Mouse (Mus musculus) ES-CJ7 (cell line): ENCODE data around the gene Cabin1.

Experiments used
- DNase-seq: peaks from one replicate; pipeline ENCODE4 v3.0.0; 2011; ENCODE audit warnings: low read depth, low spot score

Gene Cabin1

DNA sequence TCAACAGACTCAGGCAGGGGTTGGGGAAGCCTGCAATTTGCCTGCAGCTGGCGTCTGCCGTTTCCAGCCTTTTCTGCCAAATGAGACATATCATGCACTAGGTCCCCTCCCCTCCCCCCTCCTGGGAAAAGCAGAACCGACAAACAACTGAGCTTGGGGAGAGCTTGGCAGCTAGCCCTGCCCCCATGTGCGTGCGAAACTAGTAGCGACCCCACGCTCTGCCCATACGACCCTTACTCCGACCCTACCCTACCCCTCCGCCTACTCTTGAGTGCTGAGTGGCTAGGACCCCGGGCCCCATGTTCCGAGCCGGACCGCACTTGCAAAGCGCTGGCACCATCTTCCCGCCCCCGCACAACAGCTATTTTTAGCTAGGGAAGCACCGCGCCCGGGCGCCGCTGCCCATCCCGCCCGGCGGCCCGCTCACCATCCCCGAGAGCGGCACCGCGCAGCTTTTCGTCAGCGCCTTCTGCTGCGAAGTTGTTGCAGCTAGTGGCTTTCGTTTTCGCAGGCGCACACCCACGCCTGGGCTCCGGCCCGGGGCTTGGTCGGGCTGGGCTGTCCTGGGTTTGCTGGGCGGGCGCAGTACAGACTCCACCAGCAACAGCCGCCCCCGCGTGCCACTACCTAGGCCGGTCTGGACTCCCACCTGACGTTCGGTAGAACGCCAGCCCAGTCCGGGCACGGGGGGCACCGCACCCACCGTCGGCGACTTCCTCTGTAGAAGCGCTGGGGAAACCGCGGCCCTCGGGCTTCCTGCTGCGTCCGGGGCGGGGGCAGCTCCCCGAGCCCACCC lies 96.8 kb downstream of the Cabin1 start:
- DNase-seq, result no peak

DNA sequence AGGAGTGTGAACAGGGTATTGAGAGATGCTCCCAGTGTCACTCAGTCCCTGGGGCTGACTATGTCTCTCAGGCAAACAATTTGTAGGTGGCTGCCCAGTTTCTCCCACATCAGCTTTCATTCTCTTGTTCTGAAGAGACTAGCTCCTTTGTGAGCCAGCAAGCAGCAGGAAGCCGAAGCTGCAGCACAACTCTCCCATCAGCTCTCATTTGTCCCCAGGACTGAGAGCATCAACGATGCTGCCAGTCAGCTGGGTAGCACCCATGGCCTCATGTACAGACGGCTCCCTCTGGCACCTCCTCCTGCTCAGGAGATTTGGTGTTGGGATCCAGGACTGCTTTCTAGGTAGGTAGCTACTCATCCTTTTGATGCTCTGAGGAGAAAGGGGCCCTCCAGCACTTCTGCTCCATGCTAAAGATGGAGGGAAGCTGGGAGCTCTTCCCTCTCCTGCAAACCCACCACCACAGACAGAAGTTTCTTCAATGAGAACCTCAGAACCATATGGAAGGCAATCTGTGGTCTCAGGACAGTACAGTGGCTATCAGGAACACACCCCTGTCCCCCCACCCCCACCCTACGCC lies 97.6 kb downstream of the Cabin1 start:
- no peak for DNase-seq

DNA sequence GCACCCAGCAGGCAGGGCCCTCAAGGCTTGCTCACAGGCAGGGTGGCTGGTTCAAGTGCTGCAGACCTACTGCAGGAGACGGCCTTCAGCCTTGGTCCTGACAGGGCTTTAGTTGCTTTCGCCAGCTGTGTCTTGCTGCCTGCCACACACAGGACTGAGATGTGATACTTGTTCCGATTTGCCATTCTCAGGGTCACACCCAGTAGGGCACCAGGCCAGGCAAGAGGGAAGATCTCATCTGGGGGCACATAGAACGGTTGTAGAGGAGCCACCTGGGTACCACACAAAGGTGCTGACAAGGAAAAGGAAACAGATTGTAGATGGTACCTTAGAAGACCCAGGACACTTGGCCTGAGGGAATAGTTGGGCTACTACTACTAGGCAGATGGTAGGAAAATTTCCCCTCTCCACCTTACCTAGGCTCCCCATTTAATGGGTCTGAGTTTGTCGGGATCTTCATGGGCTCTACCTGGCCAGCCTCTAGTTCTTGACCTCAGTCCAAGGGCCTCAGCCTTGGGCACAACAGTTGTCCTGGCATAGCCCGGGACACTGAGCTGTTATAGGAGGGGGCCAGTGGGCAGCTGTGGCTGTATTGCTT lies 99.4 kb downstream of the Cabin1 start:
- no peak for DNase-seq

DNA sequence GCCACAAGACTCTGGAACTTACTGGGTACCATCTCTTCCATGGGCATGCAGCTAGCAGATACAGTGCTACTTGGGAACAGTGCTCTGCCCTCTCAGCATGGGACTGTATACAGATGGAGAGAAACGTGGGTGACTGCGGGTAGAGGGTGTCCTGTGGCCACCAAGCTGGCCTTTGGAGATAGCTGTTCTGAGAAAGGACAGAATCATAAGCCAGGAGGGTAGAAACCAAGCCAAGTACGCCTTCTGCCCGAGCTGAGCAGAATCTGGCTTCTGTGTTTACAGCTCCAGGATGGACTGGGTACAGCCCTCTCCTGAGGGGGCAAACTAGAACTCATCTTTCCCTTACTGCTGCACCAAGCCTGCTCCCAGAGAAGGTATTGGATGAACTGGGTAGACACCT lies 101.6 kb downstream of the Cabin1 start:
- DNase-seq, result no peak

DNA sequence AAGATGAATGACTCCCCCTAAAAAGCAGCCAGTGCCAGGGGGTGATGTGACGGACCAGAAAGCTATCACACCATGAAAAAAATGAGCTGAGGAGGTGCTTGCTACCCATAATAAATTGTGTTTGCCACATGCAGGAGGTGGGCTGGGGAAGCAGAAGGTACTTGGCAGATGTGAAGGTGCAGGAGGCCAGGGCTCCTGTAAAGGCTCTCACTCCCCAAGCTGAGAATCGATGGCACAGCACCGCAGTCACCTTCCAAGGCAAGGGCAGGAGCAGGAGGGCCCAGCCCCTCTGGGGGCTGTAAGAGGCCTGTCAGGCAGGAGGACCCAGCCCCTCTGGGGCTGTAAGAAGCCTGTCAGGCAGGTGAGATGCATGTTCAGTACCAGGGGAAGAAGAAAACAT lies 102.3 kb downstream of the Cabin1 start:
- DNase-seq, result no peak

DNA sequence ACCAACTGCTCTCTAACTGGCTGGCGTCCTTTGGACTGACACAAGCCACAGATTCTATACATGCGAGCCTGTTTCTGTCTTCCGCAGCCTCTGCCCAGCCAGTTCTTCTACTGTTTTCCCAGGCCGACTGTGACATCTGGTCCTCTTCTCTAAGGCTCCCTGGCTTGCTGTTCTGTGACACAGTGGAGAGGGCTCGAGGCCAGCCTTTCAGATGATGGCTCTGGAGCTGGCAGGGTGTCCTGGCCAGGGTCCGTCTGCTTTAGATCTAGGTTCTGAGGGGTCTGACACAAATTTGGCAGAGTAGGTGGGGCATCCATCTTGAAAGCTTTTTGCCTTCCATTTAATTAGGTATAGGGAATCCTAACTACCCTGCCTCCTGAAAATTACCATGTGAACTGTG lies 102.8 kb downstream of the Cabin1 start:
- DNase-seq, result no peak

DNA sequence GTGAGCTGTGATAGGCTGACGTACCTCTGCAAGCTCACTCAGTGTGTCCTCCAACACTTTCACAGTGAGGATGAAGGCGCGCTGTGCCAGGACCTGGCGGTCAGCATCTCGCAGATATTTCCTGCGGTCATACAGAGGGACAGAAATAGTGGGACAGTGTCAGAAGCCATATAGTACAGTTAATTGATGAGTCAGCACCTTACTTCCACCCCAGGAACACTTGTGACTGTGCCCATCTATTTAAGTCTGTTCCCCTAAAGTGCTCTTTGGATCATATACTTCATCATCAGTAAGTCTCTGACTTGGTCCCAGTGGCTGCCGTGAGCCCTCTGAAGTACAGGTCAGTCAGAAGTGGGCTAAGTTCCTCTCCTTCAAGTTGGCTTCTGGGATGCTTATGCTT lies 106.4 kb downstream of the Cabin1 start:
- no peak for DNase-seq

DNA sequence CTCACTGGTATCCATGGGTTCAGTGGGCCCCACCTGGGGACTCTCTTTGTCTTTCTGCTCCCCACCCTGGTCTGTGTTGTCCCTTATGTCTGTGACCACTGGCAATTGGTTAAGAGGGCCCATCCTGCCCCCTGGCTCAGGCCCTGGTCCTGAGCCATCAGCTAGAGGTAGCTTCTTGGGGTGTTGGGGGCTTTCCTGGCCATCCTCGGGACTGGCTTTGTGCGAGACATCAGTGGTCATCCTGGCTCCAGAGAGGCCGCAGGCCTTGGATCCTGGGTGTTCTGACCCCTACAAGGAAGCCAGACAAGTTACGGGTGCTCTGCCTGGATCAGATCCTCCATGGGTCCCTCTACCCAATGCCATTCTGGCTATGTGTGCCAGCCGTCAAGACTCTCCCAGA lies 107.0 kb downstream of the Cabin1 start:
- DNase-seq, result no peak

DNA sequence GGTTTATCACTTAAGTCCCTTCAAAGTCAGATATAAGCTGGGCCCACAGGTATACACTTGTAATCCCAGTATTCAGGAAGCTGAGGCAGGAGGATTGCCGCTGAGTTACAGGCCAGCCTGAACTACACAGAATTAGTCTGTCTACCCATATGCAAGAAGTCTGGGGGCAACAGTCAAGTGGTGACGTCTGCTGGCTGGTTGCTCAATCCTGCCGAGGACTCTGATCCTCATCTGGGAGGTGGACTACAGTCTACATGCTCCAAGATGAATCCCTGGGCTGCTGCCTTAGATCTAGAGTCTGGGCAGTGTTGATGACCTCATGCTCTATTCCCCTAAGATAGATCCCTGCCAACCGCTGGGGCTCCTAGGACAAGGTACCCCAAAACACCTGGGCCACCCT lies 110.1 kb downstream of the Cabin1 start:
- DNase-seq, result no peak

DNA sequence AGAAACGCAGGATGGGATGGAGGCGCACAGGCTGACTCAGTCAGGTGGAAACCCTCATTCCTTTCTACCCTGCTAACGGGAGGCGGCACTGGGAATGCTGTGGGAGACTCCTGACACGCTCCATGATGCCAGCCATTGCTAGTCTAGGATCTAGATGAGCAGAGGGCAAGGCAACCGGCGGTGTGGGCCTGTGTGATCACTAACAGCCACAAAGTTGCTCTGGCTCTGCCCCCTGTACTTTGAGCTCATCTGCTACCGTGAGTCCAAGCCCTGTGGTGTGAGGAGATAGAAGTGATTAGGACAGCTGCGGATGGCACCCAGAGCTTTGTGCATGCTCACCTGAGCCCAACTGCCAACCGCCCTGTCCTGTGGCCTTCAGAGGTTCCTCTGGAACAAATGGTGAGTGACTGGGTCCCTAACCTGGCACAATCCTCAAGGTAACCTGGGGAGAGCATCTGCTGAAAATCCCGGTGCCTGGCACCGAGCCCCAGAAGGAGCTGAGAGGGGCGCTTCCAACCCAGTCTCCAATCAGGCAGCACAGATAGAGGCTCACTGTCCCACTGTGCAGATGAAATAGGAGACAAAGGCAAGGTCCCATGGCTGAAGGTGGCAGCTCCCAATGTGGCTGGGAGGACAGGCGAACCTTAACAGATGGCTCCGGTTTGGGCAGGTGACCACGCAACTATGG lies 112.6 kb downstream of the Cabin1 start:
- DNase-seq, result no peak

DNA sequence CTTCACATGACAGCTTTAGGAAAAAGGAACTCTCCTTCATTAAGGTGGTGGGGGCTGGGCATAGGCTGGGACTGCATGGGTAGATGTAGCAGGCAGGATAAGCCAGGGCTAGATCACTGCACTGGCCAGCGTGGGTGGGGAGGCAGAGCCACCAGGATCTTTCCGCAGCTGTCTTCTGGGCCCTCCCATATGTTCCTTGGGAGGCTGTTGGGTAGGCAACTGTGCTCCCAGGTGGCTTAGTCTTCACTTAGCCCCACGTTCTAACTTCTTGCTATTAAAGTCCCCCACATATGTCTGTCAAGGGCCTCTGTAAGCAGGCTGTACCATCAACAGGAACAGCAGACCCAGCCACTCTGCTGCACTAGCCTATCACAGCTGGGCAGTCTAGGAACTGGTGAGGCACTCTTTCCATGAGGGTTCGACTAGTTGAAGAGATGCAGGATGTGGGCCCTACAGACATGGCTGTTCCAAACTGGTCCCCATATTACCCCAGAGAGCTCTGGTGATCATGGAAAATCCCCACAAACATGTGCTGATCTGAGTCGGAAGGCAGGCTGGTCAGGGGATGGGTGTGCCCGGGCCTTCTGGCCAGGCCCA lies 113.7 kb downstream of the Cabin1 start:
- no peak for DNase-seq

DNA sequence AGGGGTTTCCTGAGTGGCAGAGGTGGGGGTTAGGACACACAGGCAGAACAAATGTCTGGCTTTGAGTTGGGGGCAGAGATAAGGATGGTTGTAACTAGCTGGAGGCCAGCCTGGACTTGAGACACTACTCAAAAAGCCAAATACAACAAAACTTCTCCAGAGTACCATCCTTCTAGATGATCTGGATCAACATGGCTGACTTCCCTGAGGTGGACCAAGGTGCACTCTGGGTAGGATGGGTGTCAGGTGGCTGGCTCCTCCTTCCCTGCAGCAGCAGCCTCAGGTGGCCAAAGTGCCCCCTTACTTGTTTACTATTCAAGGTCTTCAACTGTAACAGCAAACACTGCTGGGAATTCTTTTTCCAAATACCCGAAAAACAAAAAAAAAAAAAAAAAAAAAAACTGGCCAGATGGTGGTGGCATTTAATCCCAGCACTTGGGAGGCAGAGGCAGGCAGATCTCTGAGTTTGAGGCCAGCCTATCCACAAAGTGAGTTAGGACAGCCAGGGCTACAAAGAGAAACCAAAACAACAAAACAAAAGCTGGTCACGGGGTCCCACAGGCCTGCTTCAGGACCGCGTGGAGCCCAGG lies 114.6 kb downstream of the Cabin1 start:
- DNase-seq, result peak; percentile 79

DNA sequence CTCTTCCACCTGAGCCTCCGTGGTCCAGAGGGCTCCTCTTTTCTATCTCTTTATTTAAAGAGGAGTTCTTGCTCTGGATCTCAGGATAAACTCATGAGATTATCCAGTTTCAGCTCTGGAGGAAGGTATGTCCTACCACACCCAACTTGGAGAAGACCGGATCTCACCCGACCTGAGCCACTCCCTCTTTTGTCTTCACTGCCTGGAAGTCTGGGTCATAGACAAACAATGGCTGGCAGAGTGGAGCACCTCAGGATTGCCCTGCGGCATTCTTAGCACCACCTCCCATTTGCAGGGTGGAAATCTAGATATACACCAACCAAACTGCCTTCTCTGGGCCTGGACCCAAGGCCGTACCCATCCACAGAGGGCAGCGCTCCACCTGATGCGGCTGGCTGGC lies 115.1 kb downstream of the Cabin1 start:
- peak; percentile 97 for DNase-seq

DNA sequence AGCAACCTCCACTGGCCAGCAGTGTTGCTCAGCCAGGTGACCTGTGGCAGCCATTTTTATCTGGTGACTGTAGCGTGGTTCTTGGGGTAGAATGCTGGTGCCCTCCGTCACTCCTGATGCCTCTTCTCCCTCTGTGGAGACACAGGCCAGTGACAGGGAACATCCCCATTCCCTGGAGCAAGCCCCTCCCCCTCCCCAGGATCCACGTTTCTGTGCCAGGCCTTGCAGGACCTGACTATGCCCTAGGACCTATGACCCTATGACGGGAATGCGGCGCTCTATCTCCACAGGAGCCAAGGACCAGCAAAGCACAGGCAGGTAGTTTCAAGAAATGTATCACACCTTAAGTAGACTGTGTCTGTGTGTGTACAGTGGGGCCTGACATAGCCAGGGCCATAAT lies 116.0 kb downstream of the Cabin1 start:
- DNase-seq, result peak; percentile 43

DNA sequence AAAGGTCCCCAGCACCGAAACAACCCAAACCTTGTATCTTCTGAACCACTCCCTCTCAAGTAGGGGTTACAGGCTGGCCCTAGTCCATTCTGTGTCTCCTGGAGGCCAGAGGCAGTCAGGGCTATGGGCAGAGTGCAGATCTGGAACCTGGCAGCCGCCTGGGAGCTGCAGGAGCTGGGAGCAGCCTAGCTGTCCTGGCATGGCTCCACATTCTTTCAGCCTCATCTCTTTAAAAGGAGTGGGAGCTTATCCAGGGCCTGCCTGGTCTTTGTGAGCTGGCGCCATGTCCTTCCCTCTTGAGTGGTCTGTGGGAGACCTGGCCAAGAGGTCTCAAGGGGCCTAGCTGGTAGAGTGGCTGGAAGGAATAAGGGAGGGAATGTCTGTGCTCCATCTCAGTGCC lies 116.8 kb downstream of the Cabin1 start:
- DNase-seq, result no peak

DNA sequence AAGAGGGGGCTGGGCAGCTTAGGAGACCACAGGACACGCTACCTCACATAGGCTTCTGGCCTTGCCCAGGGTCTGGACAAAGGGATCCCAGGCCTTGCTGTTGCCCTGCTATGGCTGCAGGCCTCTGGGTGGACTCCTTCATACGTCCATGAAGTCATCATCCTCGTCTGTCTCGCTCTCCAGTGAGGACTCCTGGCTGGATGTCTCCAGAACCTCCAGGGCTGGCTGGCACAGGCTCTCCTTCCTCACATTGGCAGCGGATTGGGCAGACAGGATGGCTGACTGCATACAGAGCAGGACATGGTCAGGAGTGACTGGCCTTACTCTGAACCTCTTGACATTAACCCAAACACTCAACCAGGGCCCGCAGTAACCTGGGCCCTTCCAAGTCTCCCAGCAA lies 117.7 kb downstream of the Cabin1 start:
- no peak for DNase-seq

DNA sequence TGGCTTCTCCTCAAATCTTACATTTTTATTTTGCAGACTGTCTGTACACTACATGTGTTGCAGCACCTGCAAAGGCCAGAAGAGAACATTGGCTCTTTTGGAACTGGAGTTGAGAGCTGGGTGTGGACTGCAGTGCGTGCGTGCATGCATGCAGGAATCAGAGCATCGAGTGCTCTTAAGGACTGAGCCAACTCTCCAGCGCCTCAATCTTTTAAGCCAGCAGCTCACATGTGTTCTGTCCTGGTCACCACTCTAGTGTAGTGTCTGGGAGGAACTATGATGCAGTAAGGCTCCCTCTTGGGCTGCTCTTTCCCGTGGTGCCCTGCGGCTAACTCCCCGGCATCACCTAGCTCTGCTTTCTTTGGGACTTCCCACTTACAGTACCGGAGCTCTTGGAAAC lies 118.5 kb downstream of the Cabin1 start:
- no peak for DNase-seq

DNA sequence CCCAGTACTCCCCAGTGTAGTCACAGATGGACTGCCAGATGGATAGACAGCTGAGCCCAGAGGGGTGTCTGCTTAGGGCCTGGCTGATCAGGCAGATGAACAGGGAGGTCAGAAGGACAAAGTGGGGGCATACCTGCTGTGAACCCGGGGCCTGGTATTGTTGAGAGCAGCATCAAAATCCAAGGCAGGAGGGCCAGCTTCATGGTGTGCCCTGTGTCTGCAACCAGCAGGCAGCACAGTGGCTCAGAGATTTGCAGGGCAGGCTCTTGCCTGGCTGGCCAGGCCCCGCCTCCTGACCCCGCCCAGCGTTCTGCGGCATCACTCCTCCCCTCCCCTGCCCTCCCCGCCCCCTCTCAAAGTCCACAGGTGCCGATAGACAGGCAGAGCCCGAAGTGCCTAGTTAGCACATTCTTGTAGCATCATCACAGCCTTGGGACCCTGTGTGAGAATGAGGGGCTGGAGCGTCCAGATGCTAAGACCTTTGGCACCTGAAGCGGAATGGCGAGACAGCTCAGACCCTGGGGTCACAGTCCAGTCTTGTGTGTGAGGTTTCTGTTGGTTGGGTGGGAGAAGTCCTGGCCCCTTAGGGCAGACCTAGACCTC lies 120.3 kb downstream of the Cabin1 start, which contains the start of gene Susd2:
Susd2 (minus strand) TSS at position 268 of the 603 bp plus-strand sequence.
- DNase-seq, result peak; percentile 84

DNA sequence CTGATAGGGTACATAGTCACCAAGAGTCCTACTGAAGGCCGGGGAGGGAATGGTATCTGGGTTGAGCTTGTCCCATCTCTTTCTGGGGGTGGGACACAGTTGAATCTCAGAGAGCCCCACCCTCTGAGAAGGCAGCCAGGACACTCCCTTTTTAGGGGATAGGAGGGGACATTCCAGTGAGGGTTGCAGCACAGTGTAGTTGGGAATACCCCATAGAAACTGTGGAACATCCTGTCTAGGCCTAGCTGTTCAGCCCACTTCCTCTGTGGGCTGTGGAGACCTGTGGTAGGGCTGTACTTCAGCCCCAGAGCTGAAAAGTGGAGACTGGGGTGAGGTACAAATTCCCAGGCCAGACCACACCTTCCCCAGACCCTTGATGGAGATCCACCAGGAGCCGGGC lies 121.2 kb downstream of the Cabin1 start:
- DNase-seq, result no peak

DNA sequence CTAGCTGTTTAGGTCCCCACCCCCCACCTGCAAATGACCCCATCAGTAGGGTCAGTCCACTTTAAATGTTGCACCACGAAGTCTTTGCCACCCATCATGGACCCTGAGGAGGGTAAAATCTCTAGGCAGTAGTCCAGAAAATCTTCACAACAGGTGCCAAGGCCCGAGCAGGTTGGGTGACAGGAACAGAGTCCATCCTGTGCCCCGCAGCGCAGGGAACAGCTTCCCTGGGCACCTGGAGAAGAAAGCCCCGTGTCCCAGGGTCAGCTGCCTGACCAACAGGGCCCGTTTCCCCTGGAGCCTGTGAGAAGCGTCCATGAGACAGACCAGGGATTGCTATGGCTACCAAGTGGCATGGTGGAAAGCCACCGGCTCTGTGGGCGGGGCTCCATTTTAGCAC lies 121.7 kb downstream of the Cabin1 start:
- DNase-seq, result no peak

DNA sequence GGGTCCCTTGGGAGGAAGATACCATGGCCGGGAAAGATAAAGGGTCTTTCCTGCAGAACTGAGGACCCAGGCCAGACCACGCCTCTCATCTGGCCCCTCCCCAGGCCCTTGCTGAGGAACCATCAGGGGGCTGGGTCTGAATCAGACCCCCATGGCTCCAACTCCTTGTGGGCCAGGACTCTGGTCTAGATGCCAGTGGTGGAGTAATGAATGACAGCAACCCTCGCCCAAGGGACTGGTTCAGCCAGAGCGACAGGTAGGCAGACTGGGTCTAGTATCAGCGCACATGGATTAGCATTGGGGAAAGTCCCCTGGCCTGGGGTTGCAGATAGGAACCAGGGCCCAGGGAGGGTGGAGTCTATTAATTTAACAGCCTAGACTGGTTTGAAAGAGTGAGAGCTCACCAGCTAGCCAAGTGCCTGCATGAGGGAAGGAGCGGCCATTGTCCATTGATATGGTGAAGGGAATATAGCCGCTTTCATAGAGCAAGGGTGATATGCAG lies 122.4 kb downstream of the Cabin1 start:
- no peak for DNase-seq
